23 mouse cellular contexts compared by ENCODE assay signal in genomic region chr6:92575227-92575626, GRCm38 (mm10).
DNase-seq lines count a peak whose midpoint lies in the region; ATAC-seq and TF ChIP-seq lines count a peak whose summit lies in the region.
"Had no signal": no experiment of that assay in that cellular context is flagged by ENCODE, and none has a peak within 500 bp of the region (broad histone marks: within the 10 kb centered on the region; RNA-seq: fewer than 3 reads in every experiment).

No protein-coding gene starts in this region.

- no peaks in the 10 kb centered on the region for H3K9me3 ChIP-seq in liver, embryonic 12.5 days (replicated peaks)
- H3K9me3 ChIP-seq: embryonic facial prominence, embryonic 15.5 days; forebrain, embryonic 15.5 days; heart, embryonic 12.5 days; hindbrain, embryonic 10.5 days; kidney, embryonic 15.5 days; limb, embryonic 12.5 days; midbrain, embryonic 12.5 days; neural tube, embryonic 12.5 days had no signal

- H3K27me3 ChIP-seq in liver, embryonic 12.5 days (replicated peaks): no peaks in the 10 kb centered on the region
- H3K27me3 ChIP-seq: embryonic facial prominence, embryonic 15.5 days; forebrain, embryonic 15.5 days; heart, embryonic 12.5 days; kidney, embryonic 15.5 days; limb, embryonic 12.5 days; midbrain, embryonic 12.5 days; neural tube, embryonic 12.5 days had no signal

- ATAC-seq in liver, embryonic 12.5 days: no peak
- ATAC-seq: forebrain, embryonic 15.5 days; intestine, postnatal 0 days had no signal

- no peaks in the 10 kb centered on the region for H3K4me1 ChIP-seq in liver, embryonic 12.5 days
- H3K4me1 ChIP-seq: embryonic facial prominence, embryonic 15.5 days; kidney, embryonic 15.5 days; limb, embryonic 12.5 days had no signal

- DNase-seq in layer of hippocampus, adult 2 months (ENCODE audit: low spot score in 2 of 2): no peak
- DNase-seq in layer of hippocampus, postnatal 14 days (ENCODE audit: low spot score in 2 of 2): no peak
- peak; percentile 46 for DNase-seq in Muller cell, postnatal 12 days (ENCODE audit: inconsistent ontology term)
- DNase-seq in adrenal gland, adult (ENCODE audit: inconsistent age in 2 of 2, low spot score in 1 of 2): peak; percentile 58 to 80
- DNase-seq in adrenal gland, postnatal 36 days: peak; percentile 58 to 61
- no peak for DNase-seq in kidney, adult 11 months
- DNase-seq in thymus, postnatal 4 days: no peak
- DNase-seq: cerebellum, adult 18-20 months; heart, postnatal 10 days; kidney, postnatal 36 days; lung, adult 2 months; lung, postnatal 14 days had no signal

- WGBS in liver, embryonic 12.5 days (ENCODE audit: insufficient replicate concordance): 72% methylated on average over 4 of the region's 4 CpGs

- TF ChIP-seq CTCF in layer of hippocampus, adult 2 months (conservative IDR thresholded peaks at IDR 0.05): no peak

- H3K9ac ChIP-seq in liver, embryonic 12.5 days: no peak overlapping the region
- H3K9ac ChIP-seq: embryonic facial prominence, embryonic 15.5 days; forebrain, embryonic 15.5 days; heart, embryonic 12.5 days; kidney, embryonic 15.5 days; limb, embryonic 12.5 days; midbrain, embryonic 12.5 days; neural tube, embryonic 12.5 days had no signal

- no peaks in the 10 kb centered on the region for H3K36me3 ChIP-seq in liver, embryonic 12.5 days
- H3K36me3 ChIP-seq: embryonic facial prominence, embryonic 15.5 days; forebrain, embryonic 15.5 days; heart, embryonic 12.5 days; hindbrain, embryonic 10.5 days; kidney, embryonic 15.5 days; limb, embryonic 12.5 days; midbrain, embryonic 12.5 days; neural tube, embryonic 12.5 days had no signal

- no peak overlapping the region for H3K4me2 ChIP-seq in liver, embryonic 12.5 days
- H3K4me2 ChIP-seq: embryonic facial prominence, embryonic 15.5 days; forebrain, embryonic 15.5 days; heart, embryonic 12.5 days; kidney, embryonic 15.5 days; limb, embryonic 12.5 days; liver, embryonic 11.5 days; midbrain, embryonic 12.5 days; neural tube, embryonic 12.5 days had no signal

- H3K27ac ChIP-seq in layer of hippocampus, adult 2 months: peak overlapping the region; percentile 39
- no peak overlapping the region for H3K27ac ChIP-seq in liver, embryonic 12.5 days
- H3K27ac ChIP-seq: embryonic facial prominence, embryonic 15.5 days; forebrain, embryonic 15.5 days; hindbrain, embryonic 10.5 days; kidney, embryonic 15.5 days; limb, embryonic 12.5 days; midbrain, embryonic 12.5 days; neural tube, embryonic 12.5 days had no signal

- H3K4me3 ChIP-seq in layer of hippocampus, adult 2 months: no peak overlapping the region
- H3K4me3 ChIP-seq in liver, embryonic 12.5 days: no peak overlapping the region
- H3K4me3 ChIP-seq: embryonic facial prominence, embryonic 15.5 days; forebrain, embryonic 15.5 days; heart, embryonic 12.5 days; hindbrain, embryonic 10.5 days; kidney, embryonic 15.5 days; limb, embryonic 12.5 days; midbrain, embryonic 12.5 days; neural tube, embryonic 12.5 days had no signal

Comparison
In these comparisons a context has a peak if more than half of its experiments do, and no peak if none do; other contexts are left out.
1. DNase-seq: peak in Muller cell, postnatal 12 days (single experiment), adrenal gland, adult (2 of 2) and adrenal gland, postnatal 36 days (2 of 2); none in layer of hippocampus, adult 2 months (0 of 2), layer of hippocampus, postnatal 14 days (0 of 2), kidney, adult 11 months (single experiment) and thymus, postnatal 4 days (single experiment).